Mouse (Mus musculus): ENCODE data around the gene Klkb1.

Klkb1 gene

DNA sequence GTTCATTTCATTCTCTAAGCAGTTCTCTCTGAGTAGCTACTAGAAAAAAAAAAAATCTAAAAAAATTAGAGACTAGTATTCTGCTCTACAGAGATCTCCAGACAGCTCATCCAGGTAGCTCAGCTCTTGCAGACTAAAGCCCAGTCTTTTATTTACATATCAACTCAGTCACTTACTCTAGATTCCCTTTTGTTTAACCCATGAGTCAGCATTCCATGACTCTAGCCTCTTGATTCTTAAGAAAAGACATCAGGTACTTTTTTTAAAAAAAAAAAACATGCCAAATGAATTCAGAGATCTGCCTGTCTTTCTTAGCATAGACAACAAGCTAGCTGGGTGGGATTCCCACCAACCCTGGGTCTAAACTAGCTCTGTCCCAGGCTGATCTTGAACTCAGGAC is 26.2 kb downstream of the Klkb1 start:
- DNase-seq (ENCODE audit: low spot score) = no peak

DNA sequence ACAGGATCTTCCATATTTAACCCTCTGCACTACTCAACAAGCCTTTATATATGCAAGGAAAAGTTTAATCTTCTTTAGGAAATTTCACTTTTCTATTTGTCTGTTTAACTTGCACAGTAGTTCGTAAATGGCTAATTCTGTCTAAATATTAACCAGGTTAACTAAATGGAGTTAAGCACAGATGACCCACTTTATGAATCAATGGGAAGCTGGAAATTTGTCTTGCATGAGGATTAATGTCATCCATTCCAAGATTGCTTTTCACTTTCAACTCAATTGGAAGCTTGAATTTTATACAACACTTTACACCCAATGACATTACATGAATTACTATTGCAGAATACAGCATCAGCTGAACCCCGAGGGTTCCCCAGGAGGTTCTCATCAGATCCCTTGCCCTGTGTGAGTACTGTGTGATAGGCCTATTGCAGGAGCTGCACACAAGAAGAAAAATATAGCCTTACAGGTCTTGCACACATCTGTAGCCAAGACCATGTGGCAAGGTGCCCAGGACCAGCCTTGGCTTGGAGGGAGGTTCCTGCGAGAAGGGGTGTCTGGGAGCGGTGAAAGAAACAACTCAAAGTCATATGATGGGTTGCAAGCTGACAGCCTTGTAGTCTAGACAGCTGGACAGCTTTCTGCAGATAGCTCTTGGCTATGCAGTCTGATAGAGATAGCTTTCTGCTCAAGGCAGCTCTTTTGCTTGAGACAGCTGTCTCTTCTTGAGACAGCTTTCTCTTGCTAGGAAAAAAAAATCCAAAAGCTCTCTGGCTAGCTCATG is 26.9 kb downstream of the Klkb1 start:
- DNase-seq (ENCODE audit: low spot score) = peak; percentile 36

DNA sequence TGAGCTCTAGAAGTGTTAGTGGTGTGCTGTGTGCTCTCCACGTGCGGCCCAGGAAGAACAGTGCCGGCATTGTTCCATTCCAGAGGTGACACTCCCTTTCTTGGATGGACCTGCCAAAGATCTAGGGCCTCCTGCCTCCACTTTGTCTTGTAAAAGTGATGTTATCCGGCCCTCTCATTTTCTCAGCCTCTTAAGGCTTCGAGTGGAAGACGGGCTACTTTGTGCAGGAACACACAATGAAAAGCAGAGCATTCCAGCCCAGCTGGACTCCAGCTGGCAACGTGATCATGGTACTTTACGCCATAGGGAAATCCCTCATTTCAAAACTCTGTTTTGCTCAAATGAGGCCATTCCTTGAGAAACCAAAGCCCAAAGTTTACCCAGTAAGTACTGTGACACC is 27.7 kb downstream of the Klkb1 start:
- DNase-seq (ENCODE audit: low spot score) = peak; percentile 7

DNA sequence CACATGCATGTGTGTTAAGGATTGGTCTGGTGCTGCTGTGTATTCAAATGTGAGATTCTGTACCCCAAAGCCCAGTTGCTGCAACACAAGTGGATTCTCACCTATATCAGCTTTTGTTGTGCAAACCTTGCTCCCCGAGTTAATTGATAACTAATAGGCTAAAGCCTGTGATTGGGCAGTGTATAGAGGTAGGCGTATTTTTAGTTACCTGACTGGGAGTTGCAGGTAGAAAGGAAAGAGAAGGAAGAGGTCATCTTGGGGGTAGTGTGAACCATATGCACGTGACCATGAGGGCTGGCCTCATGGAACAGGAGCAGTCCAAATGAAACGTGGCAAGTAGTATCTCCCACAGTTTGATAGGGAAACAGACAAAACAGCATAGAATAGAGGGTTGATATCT is 29.7 kb downstream of the Klkb1 start:
- DNase-seq (ENCODE audit: low spot score) = no peak

DNA sequence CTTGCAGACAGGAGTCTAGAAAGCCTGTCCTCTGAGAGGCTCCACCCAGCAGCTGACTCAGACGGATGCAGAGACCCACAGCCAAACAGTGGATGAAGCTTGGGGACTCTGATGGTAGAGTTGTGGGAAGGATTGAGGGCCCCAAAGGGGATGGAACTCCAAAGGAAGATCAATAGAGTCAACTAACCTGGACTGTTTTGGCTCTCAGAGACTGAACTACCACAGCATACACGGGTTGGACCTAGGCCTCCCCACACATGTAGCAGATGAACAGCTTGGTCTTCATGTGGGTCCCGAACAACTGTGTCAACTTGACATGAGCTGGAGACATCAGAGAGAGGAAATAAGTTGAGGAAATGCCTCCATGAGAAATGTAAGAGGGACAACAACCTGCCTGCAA is 31.8 kb downstream of the Klkb1 start:
- DNase-seq (ENCODE audit: low spot score) = no peak

DNA sequence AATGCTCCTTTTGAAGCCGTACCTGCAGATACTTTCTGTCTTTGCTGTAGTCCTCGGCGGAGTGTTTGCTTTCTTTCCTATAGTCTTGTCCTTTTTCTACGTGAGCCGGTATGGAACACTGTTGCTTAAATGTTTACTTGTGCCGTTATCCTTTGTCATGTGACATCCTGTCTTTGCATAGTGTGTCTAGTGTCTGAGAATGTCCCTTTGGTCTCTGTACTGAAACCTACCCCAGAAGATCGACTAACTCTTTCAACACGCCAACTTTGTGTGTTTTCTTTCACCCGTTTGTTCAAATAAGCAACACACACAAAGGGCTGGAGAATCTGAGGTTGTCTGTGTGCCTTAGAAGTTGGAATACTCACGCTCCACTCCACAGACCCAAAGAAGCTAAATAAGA is 32.7 kb downstream of the Klkb1 start, which contains the start of gene F11:
F11 (minus strand) TSS at position 112 of the 400 bp plus-strand sequence.
- DNase-seq (ENCODE audit: low spot score) = no peak

DNA sequence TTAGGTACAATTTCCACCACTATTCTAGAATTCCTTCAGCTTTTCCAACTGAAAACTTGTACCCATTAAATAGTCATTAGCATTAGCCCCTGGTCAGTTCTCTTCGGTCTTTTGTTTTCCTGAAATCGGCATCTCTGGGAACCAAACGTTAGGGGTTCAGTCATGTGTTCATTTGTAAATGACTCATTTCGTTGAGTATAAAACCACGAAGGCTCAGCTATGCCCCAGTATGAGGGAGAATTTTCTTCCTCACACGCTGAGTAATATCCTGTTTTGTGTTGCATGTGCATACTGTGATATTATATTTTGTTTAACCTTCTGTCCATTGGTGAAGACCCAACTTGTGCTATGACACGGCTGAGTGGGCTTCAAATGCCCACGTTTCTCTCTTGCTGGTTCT is 36.2 kb downstream of the Klkb1 start:
- no peak for DNase-seq (ENCODE audit: low spot score)

DNA sequence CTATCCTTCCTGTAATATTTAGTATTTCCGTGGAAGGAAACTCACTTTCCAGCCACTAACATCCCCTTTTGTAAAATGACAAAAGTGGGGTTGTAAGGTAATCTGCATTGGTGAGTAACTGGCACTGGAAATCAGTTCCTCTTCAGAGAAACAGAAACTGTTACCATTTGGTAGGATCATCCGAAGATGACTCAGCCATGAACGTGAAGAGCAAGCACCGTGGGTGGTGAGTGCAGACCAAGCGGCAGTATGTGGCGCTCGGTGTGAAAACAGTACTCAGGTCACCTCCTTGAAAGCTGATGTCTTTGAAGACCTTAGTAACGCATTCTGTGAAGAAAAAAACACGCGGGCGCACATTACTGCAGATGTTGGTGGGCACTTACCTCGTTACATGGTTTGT is 39.6 kb downstream of the Klkb1 start:
- DNase-seq (ENCODE audit: low spot score) = no peak

DNA sequence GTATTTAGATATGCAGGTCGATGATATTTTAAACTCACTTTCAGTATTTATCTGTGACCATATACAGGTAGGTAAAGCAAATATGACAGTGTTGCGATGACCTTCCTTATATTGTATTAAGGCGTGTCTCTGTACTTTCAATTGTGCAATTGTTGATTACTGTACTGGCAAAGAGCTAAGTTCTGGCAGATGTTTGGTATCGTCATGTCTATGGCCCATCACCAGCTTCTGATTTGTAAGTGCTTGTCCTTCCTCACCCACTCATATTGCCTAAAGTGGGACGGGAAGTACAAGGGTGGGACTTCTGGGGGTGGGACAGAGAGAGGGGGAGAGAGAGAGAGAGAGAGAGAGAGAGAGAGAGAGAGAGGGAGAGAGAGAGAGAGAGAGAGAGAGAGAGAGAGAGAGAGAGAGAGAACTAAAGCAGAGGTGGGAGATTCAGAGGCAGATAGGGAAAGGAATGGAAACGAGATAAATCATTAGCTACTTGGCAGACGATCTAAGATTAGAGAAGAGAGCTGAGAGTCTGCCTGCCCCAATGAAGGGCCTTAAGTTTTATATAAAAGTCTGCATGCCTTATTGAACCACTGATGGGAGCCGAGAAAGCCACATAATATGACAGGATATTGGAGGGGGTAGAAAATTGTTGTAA is 40.3 kb downstream of the Klkb1 start:
- no peak for DNase-seq (ENCODE audit: low spot score)

DNA sequence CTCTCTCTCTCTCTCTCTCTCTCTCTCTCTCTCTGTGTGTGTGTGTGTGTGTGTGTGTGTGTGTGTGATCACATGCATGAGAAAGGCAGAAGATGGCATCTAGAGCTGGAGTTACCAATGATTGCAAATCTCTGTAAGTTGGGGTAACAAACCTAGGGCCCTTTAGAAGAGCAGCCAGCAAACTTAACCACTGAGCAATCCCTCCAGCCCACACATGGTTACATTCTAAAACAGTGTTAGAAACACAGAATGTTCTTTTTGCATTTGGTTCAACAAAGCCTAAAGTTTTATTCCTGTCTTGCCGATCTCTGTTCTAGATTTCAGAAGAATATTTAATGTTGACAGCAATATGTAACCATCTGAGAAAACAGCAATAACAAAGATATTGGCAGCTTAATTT is 41.1 kb downstream of the Klkb1 start:
- DNase-seq (ENCODE audit: low spot score) = no peak

DNA sequence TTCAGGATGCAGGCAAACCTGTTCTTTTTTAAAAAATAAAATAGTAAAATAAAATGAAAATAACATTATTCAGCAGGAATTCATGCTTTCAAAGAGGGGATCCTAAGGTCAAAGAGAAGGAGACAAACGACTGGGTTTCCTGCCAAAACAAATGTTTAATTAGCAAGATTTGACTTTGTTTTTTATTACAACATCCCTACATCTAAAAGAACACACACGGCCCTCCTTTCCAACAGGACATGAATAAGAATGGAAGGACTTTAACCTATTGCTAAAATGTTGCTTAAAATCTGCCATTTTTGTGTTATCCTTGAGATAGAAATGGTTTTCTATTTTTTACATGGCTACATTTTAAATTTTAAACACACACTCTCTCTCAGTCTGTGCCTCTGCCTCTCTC is 41.5 kb downstream of the Klkb1 start:
- no peak for DNase-seq (ENCODE audit: low spot score)

DNA sequence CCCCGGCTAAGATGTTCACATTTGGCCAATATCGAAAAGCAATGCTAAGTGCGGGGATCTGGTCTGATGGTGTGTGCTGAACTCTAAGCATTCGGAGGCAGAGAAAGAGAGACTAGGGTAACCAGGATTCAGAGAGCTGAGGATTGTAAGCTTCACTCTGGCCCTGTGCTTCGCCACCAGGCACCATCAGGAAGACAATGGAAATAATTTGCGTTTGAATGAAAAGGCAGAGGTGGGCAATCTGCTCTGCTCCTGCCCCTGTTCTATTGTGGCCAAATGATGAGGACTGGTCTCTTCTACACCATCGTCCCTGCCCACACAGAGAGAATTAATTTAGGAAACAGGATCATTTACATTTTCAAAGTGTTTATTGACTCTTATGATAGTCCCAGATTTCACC is 48.4 kb downstream of the Klkb1 start:
- DNase-seq (ENCODE audit: low spot score) = no peak

DNA sequence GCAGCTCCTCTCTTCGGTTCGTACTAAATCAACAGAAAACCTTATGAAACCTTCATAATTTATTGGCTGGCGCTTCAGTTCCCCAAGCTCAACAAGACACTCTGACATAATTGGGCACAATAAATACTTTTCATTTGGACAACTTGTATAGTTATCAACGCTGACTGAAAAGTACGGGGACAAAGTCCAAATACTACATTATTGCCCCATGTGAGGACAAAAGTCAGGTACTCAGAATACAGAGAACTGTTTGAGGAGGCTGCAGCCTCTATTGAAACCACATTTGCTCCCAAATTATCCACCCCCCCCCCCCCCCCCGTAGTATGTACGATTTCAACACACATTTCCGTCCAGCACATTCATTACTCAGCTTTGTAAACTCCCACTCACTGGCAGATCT is 55.3 kb downstream of the Klkb1 start:
- DNase-seq (ENCODE audit: low spot score) = no peak

DNA sequence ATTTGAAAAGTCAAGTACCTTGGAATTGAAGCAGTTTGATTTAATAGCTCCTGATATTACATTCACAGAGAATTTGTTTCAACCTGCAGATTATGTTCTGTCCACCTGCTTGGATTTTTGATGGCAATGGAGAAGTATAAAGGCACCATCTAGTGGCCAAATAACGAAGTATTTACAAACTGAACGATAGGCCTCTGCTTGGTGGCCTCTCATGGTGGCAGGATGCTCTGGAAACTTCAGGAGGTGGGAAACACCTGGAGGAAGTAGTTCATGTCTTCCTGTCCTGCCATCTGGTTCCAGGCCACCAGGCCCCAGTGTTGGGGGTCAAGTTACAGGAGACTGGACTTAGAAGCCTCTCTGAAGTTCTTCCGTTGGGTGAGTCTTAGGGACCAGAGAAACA is 56.4 kb downstream of the Klkb1 start:
- peak; percentile 47 for DNase-seq (ENCODE audit: low spot score)

DNA sequence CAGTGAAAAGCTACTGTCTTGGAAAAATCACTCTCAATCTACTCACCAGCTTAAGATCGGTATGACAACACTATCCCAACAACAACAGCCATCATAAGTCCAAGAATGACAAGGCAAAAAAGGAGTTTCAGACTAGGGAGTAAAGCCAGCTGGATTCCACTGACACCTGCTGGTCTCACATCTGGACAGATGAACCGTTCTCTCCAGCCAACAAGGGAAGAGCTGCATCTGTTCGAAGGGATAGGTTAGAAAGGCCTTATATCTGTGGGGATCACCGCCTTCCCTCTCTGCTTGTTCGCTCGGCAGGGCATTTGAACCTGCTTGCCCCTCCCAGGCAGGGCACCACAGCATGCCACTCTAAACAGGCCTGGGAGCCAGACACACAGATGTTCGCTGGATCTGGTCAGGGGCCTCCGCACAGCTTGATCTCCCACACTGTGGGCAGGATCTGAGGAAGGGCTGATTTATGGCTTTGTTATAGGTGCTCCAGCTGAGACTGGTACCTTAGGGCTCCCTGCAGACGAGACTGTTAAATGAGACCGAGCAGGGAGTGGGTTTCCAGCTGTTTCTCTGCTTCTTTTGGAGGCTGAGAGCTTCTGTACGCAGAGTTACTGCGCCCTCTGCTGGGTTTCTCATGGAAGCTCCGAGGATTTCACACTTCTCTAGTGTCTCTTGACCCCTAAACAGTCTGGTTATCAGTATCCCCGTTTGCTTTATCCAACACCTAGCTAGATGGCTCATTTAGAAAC is 58.3 kb downstream of the Klkb1 start:
- peak; percentile 58 for DNase-seq (ENCODE audit: low spot score)

DNA sequence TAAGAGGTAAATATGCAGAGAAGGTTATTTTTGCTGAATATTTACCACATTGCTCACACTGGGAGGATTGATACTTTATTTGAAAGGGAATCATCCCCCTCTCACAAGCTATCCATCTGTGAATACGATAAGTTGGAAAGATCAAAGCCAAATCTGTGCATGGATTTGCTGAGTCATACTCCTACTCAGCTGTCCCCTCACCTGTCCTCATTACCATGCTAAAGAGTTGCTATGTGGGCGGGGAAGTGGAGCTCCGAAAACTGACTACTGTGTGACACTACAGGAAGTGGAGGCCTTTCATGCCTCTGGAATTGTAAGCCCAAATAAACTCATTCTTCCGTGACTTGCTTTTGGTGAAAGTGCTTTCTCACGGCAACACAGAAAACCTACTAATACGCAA is 59.4 kb downstream of the Klkb1 start:
- no peak for DNase-seq (ENCODE audit: low spot score)

DNA sequence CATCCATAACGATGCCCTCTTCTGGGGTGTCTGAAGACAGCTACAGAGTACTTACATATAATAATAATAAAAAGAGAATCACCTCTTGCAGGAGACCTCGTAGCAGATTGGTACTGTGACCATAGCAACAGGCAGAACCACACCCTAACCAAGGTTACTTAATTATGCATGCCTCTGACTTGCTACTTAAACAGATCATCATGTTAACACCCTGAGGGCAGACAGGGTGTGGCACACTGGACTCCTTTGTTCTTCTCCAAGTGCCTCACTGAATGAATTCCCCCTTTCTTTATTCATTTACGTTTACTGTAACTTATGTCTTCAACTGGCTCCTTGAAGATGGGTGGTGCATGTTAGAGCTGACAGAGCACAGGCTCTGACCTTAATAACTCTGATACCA is 61.4 kb downstream of the Klkb1 start:
- no peak for DNase-seq (ENCODE audit: low spot score)
